8 mouse cellular contexts compared by ENCODE assay signal in the genomic region with DNA sequence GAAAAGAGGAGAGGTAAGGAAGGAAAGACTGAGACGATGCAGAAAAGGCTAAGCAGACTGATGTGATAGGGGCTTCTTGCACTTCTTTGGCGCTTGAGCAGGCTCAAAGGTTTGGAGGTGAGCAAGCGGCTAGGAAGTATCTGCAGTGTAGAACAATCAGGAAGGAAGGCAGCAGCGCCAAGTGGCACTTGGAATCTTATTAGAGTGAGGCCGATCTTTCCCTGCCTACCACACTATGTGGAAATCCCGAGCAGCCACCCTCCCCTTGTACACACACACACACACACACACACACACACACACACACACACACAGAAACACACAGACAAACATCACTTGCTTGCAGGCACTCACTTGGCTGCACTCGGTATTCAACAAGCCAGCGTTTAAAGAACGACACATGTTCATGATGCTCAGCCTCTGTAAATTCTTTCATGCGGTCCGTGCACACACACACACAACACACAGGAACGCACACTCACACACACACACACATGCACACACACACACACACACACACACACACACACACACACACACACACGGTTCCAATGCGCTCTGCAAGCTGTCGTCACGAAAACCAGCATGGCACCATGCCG. TPM values are rescaled to one million over a fixed set of nuclear protein-coding genes. Genes with fewer than 3 reads are reported as not detected.
DNase-seq lines count a peak whose midpoint lies in the region; ATAC-seq and TF ChIP-seq lines count a peak whose summit lies in the region.

No protein-coding gene starts in this region.

- H3K27me3 ChIP-seq in hindbrain, embryonic 10.5 days (ENCODE audit: insufficient read depth, poor library complexity, severe bottlenecking): peaks cover 52% of the 10 kb centered on the region
- H3K27me3 ChIP-seq in midbrain, embryonic 13.5 days: peaks cover 40% of the 10 kb centered on the region

- intact Hi-C loops in left cerebral cortex, postnatal 14 days (cut with DNase I): loop anchor here (5.0 to 10.0 kb wide), 4 partner anchors 67 to 343 kb away; partner anchors contain the start of gene Mtr

- H3K36me3 ChIP-seq in hindbrain, embryonic 10.5 days: no peaks in the 10 kb centered on the region
- no peaks in the 10 kb centered on the region for H3K36me3 ChIP-seq in midbrain, embryonic 13.5 days

- peaks cover 2% of the 10 kb centered on the region for H3K4me1 ChIP-seq in cortical plate, adult 2 months (ENCODE audit: control insufficient read depth, insufficient read depth, low read length)
- H3K4me1 ChIP-seq in hindbrain, embryonic 10.5 days (replicated peaks): peaks cover 27% of the 10 kb centered on the region
- H3K4me1 ChIP-seq in midbrain, embryonic 13.5 days (replicated peaks): peaks cover 24% of the 10 kb centered on the region

- H3K9me3 ChIP-seq in hindbrain, embryonic 10.5 days: no peaks in the 10 kb centered on the region
- H3K9me3 ChIP-seq in midbrain, embryonic 13.5 days: no peaks in the 10 kb centered on the region

- peak; percentile 39 to 44 for DNase-seq in left cerebral cortex, postnatal 14 days (ENCODE audit: low spot score in 2 of 2)
- no peak for DNase-seq in left cerebral cortex, adult 8-10 months (ENCODE audit: low spot score in 2 of 2)
- peak; percentile 15 for DNase-seq in hindbrain, embryonic 10.5 days (ENCODE audit: low spot score)
- no peak for DNase-seq in thymus, postnatal 36 days
- no peak for DNase-seq in urinary bladder, postnatal 4 days (ENCODE audit: low spot score in 2 of 2)

- TF ChIP-seq POLR2A in cortical plate, adult 2 months (IDR thresholded peaks at IDR 0.05; ENCODE audit: extremely low read depth, insufficient read depth, low read length): no peak

- TF ChIP-seq CTCF in cortical plate, adult 2 months (IDR thresholded peaks at IDR 0.05; ENCODE audit: extremely low read depth, insufficient read depth, low read length): no peak

- H3K9ac ChIP-seq in midbrain, embryonic 13.5 days (replicated peaks): peak overlapping the region; percentile 75

- H3K27ac ChIP-seq in cortical plate, adult 2 months (ENCODE audit: insufficient read depth, low read length): peak overlapping the region; percentile 99
- H3K27ac ChIP-seq in hindbrain, embryonic 10.5 days: no peak overlapping the region
- peak overlapping the region; percentile 30; the same call in 1 of the 2 replicates for H3K27ac ChIP-seq in midbrain, embryonic 13.5 days

- 10% methylated on average over 17 of the region's 17 CpGs for WGBS in hindbrain, embryonic 10.5 days
- 3% methylated on average over 17 of the region's 17 CpGs for WGBS in midbrain, embryonic 13.5 days

- ATAC-seq in midbrain, embryonic 13.5 days: no peak
- ATAC-seq in erythroid progenitor cell, adult 5-6 weeks (replicated peaks; ENCODE audit: low FRiP score, poor library complexity, severe bottlenecking): no peak

- H3K4me3 ChIP-seq in cortical plate, adult 2 months (ENCODE audit: insufficient read depth, low read length): peak overlapping the region; percentile 99
- peak overlapping the region; percentile 77 for H3K4me3 ChIP-seq in hindbrain, embryonic 10.5 days
- peak overlapping the region; percentile 63 for H3K4me3 ChIP-seq in midbrain, embryonic 13.5 days (replicated peaks)

- H3K4me2 ChIP-seq in midbrain, embryonic 13.5 days (replicated peaks): peak overlapping the region; percentile 96

RNA-seq across cellular contexts. Expression of gene Ryr2, which starts 1.4 kb away (rescaled TPM):
- 100 to 1,000 TPM; 142 to 159 TPM for total RNA-seq in left cerebral cortex, postnatal 14 days (2021)
- 100 to 1,000 TPM; 139 to 174 (median 157) TPM for total RNA-seq in left cerebral cortex, adult 8-10 months (2022)
- 62.3 and 71.8 TPM in 2 replicates for polyA plus RNA-seq in cortical plate, adult 2 months (2012; rRNA removed)
- polyA plus RNA-seq in hindbrain, embryonic 10.5 days (2016; fragmentation: Nextera tagmentation; extraction: Ambion mirVana): 0.43 and 0.50 TPM in 2 replicates
- 2.5 and 2.7 TPM in 2 replicates for polyA plus RNA-seq in midbrain, embryonic 13.5 days (2015; fragmentation: Nextera tagmentation; extraction: Ambion mirVana)
- not detected in 2 replicates for total RNA-seq in erythroid progenitor cell, adult 5-6 weeks (2015; ENCODE audit: low replicate concordance)
- not detected in 2 replicates for total RNA-seq in erythroid progenitor cell, adult 5-6 weeks (2017; ENCODE audit: low replicate concordance)

Comparison
In these comparisons a context has a peak if more than half of its experiments do, and no peak if none do; other contexts are left out.
1. DNase-seq: peak in left cerebral cortex, postnatal 14 days (2 of 2) and hindbrain, embryonic 10.5 days (single experiment); none in left cerebral cortex, adult 8-10 months (0 of 2), thymus, postnatal 36 days (0 of 2) and urinary bladder, postnatal 4 days (0 of 2).
2. RNA of gene Ryr2, which starts 1.4 kb away (total RNA-seq): 139 to 174 TPM in left cerebral cortex, adult 8-10 months and 142 to 159 TPM in left cerebral cortex, postnatal 14 days; not detected in erythroid progenitor cell, adult 5-6 weeks; every median in the first group is over 100 times any median in the second.
3. Peak in every context shown above with its lines, with median percentiles within 50 percentile points of each other: H3K4me3 ChIP-seq.